Mouse (Mus musculus) midbrain, embryonic 16.5 days (tissue): ENCODE data around the gene Ndst2. TPM values are rescaled to one million over a fixed set of nuclear protein-coding genes. Genes with fewer than 3 reads are reported as not detected.

ENCODE experiments used
- ATAC-seq: fragments of 200-750 bp; cut with Nextera tagmentation; 2 replicates; pipeline ENCODE4 v1.8.0; 2017; ENCODE audit warnings: moderate TSS enrichment
- H3K27ac ChIP-seq: fragments of 300-500 bp; sonication (generic); 2 replicates; pipeline ENCODE4 v1.5.1; 2014; ENCODE audit warnings: mild to moderate bottlenecking, low read length, mixed read lengths
- H3K27me3 ChIP-seq: fragments of 300-500 bp; sonication (generic); 2 replicates; pipeline ENCODE4 v1.6.1; 2014; ENCODE audit warnings: low read depth, low read length, mixed read lengths; ENCODE audit not compliant: control insufficient read depth, insufficient read depth
- H3K36me3 ChIP-seq: fragments of 300-500 bp; sonication (generic); 2 replicates; pipeline ENCODE4 v1.6.1; 2014; ENCODE audit warnings: mild to moderate bottlenecking, low read length, moderate library complexity, mixed read lengths; ENCODE audit not compliant: control insufficient read depth, insufficient read depth
- H3K4me1 ChIP-seq: fragments of 300-500 bp; sonication (generic); 2 replicates; pipeline ENCODE4 v1.6.1; 2014; ENCODE audit warnings: mild to moderate bottlenecking, low read length, mixed read lengths; ENCODE audit not compliant: control insufficient read depth, insufficient read depth
- H3K4me2 ChIP-seq: fragments of 300-500 bp; sonication (generic); 2 replicates; pipeline ENCODE4 v1.6.1; 2014; ENCODE audit warnings: mild to moderate bottlenecking, low read length, mixed read lengths
- H3K4me3 ChIP-seq: fragments of 300-500 bp; sonication (generic); 2 replicates; pipeline ENCODE4 v1.5.1; 2014; ENCODE audit warnings: low read depth, mild to moderate bottlenecking, low read length, moderate library complexity, mixed read lengths
- H3K9ac ChIP-seq: fragments of 300-500 bp; sonication (generic); 2 replicates; pipeline ENCODE4 v1.6.1; 2014; ENCODE audit warnings: low read depth, low read length, mixed read lengths
- H3K9me3 ChIP-seq: fragments of 300-500 bp; sonication (generic); replicated peaks from 2 replicates; pipeline ENCODE4 v1.6.1; 2014; ENCODE audit warnings: mild to moderate bottlenecking, low read length, mixed read lengths; ENCODE audit not compliant: control insufficient read depth, poor library complexity, severe bottlenecking
- WGBS: fragments of 180-500 bp; shearing (Covaris S2); extraction: QIAGEN DNeasy Blood & Tissue Kit; methylation state at CpG from one replicate; pipeline ENCODE4 v1.1.7; 2014; 5-methylcytosine and 5-hydroxymethylcytosine counted together
- polyA plus RNA-seq: library from polyadenylated mRNA; unstranded; fragments of >200 nt; fragmentation: Nextera tagmentation; extraction: Ambion mirVana; gene quantifications from 2 replicates; pipeline ENCODE4 v1.2.1, GENCODE M21; 2015

The Ndst2 gene
- polyA plus RNA-seq, 1 experiment from 2014 or later, result 19.3 TPM

DNA sequence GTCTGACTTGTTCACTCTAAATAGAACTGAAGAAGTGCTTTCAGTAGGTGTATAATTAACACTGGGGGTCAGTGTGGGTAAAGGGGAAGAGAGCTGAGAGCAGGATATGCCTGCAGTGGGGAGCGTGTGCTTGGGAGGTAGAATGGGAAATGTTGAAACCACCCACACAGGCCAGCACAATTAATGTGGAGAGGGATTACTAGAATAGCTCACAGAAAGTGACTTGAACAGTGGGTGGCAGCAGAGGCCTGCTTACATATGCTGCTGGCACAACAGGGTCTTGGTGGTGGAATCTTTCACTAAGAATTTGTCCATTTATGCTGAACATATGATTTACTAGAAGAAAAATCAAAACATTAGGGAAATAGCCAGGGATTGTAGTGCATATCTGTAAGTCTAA, 37.4 kb downstream of the Ndst2 start:
- peak overlapping the region; percentile 57 for H3K4me2 ChIP-seq
- H3K4me1 ChIP-seq, result peaks cover 61% of the 10 kb centered on the region
- peak overlapping the region; percentile 21 for H3K9ac ChIP-seq
- H3K4me3 ChIP-seq, result peak overlapping the region; percentile 77
- peaks cover 7% of the 10 kb centered on the region; the same call in 1 of the 2 replicates for H3K36me3 ChIP-seq
- no peaks in the 10 kb centered on the region for H3K27me3 ChIP-seq
- H3K9me3 ChIP-seq, result no peaks in the 10 kb centered on the region
- 4% methylated on average over 1 of the region's 1 CpGs for WGBS
- no peak for ATAC-seq
- H3K27ac ChIP-seq, result 0 out of 2 replicates have a peak overlapping the region, but pooled peaks have one; percentile 18

DNA sequence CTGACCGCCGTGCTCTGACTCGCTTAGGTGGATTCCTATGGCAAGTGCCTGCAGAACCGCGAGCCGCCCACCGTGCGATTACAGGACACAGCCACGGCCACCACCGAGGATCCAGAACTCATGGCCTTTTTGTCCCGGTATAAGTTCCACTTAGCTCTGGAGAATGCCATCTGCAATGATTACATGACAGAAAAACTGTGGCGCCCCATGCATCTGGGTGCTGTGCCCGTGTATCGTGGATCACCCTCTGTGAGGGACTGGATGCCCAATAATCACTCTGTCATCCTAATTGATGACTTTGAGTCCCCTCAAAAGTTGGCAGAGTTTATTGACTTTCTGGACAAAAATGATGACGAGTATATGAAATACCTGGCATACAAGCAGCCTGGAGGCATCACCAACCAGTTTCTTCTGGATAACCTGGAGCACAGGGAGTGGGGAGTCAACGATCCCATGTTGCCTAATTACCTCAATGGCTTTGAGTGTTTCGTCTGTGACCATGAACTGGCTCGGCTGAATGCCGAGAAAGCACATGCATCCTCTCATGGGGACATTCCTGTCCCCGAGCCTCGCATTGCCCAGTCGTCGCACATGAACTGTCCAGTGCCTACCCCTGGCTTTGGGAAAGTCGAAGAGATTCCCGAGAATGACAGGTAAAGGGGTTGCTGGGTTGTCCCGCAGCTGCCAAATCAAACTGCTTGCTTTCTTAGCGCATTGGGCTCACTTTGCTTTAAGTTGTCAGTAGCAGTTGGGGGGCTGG, 38.4 kb downstream of the Ndst2 start:
- Histone ChIP-seq H3K27ac (peak overlapping the region; percentile 98), H3K4me2 (peak overlapping the region; percentile 57), H3K9me3 (no peaks in the 10 kb centered on the region), H3K4me3 (peak overlapping the region; percentile 77), H3K27me3 (no peaks in the 10 kb centered on the region), H3K9ac (peak overlapping the region; percentile 96), H3K36me3 (peaks cover 15% of the 10 kb centered on the region), H3K4me1 (peaks cover 51% of the 10 kb centered on the region)
- 11% methylated on average over 27 of the region's 27 CpGs for WGBS
- no peak for ATAC-seq

DNA sequence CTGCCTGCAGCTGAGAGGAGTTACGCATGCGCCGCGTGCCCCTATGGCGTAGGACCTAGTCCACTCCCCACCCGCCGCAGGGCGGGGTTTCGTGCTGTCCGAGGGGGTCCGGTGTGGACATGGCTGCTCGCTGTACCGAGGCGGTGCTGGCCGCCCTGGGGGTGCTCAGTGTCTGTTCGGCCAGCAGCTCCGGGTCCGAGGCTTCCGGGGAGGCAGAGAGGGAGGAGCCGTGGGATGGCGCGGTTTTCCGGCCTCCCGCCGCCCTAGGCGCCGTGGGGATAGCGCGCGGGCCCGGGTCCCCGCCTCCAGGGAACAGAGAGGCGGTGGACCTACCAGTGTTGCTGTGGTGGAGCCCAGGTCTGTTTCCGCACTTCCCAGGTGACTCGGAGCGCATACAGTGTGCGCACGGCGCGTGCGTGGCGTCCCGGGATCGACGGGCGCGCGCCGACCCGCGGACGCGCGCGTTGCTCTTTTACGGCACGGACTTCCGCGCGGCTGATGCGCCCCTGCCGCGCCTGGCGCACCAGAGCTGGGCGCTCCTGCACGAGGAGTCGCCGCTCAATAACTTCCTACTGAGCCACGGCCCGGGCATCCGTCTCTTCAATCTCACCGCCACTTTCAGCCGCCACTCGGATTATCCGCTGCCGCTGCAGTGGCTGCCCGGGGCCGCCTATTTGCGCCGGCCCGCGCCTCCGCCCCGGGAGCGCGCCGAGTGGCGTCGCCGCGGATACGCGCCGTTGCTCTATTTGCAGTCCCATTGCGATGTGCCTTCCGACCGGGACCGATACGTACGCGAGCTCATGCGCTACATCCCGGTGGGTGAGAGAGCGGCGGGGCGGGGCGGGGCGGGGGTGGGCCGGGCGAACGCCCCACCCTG, 39.2 kb downstream of the Ndst2 start, which contains the start of gene Fut11:
TSS of gene Fut11 (plus strand) at position 85 of the 877 bp plus-strand sequence.
- Histone ChIP-seq H3K9ac (peak within 1 kb of the TSS; percentile 96), H3K36me3 (peaks cover 20% of the 10 kb centered on the region), H3K27ac (peak within 1 kb of the TSS; percentile 98), H3K9me3 (no peaks in the 10 kb centered on the region), H3K4me2 (peak within 1 kb of the TSS; percentile 57), H3K4me3 (peak within 1 kb of the TSS; percentile 77), H3K4me1 (peaks cover 45% of the 10 kb centered on the region), H3K27me3 (no peaks in the 10 kb centered on the region)
- ATAC-seq, result peak; percentile 93
- under 1% methylated on average over 107 of the region's 111 CpGs for WGBS

DNA sequence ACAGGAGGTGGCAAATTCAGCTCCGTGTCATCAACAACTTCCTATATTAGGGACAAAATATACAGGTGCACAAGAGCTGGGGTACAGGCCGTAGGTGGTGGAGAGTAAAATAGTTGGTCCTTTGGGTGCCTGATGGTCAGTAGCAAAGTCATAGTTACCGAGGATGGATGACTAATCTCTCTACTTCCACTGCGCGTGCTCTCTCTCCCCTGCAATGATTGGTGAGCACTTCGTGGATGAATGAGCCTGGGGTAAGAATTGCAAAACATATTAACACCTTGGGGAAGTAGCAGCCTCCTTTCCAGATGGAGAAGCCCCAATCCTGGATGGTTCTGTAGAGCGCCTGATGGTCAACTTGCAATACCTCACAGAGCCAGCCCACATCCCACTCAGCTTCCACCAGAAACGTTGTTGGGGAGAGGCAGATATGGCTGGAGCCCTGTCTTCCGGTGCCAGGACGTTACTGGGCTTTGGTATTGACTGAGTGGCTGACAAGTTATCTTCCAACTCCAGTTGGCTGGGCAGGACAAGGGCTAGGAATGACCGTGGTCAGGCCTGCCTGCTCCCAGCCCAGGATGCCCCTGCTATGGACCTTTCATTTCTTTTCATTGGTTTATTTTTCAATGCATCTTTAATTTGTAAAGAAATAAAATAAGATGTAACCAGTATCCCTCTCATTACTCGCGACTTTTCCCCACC, 40.0 kb downstream of the Ndst2 start:
- Histone ChIP-seq H3K4me2 (peak overlapping the region; percentile 57), H3K9me3 (no peaks in the 10 kb centered on the region), H3K4me1 (peaks cover 41% of the 10 kb centered on the region), H3K9ac (peak overlapping the region; percentile 96), H3K36me3 (peaks cover 25% of the 10 kb centered on the region), H3K27me3 (no peaks in the 10 kb centered on the region), H3K4me3 (peak overlapping the region; percentile 77), H3K27ac (peak overlapping the region; percentile 98)
- ATAC-seq, result peak; percentile 23
- WGBS, result 48% methylated on average over 13 of the region's 13 CpGs

DNA sequence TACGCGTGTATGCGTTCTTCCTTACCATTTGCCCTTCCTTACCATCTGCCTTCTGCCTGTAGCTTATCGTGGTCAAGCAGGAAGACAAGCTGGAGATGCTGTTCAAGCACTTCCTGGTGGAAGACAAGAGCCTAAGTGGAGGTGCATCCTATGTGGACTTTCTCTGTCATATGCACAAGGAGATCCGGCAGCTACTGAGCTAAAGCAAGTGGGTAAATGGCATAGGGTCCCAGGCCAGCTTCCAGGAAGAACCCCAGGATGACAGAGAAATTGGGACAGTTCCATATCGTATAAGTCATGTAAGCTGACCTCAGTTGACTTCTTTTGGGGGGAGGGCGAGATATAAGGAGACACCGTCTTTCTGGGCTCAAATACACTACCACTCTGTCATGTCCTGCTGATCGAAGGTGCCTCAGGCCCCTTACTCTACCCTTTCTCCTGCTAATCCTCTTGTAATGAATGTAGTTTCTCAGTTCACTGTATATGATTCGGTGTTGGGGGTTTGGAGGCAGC, 40.7 kb downstream of the Ndst2 start:
- peaks cover 30% of the 10 kb centered on the region for H3K36me3 ChIP-seq

DNA sequence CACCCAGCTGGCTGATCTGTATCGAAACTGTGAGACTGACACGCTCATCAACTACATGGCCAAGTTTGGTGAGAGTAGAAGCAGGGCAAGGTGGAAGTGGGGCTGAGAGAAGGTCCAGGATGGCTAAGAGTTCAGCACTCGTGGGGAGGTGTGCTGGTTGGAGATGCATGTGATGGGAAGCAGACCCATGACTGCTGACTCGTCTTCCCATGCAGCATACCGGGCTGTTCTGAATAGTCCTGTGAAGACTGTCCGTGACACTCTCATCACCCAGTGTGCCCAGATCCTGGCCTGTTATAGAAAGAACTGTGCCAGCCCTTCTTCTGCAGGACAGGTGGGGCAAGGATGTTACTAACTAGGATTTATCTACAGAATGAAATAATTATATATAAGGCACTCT, 42.6 kb downstream of the Ndst2 start:
- Histone ChIP-seq H3K36me3 (peaks cover 47% of the 10 kb centered on the region), H3K4me1 (peaks cover 17% of the 10 kb centered on the region), H3K9ac (no peak overlapping the region), H3K9me3 (no peaks in the 10 kb centered on the region), H3K27ac (no peak overlapping the region), H3K4me2 (no peak overlapping the region), H3K27me3 (no peaks in the 10 kb centered on the region), H3K4me3 (no peak overlapping the region)
- ATAC-seq, result no peak
- whole genome bisulfite sequencing, result 92% methylated on average over 6 of the region's 6 CpGs

More for the DNA sequence above, 40.7 kb downstream of the Ndst2 start:
- no peak overlapping the region for H3K27ac ChIP-seq
- no peak overlapping the region for H3K4me3 ChIP-seq
- H3K4me1 ChIP-seq, result peaks cover 34% of the 10 kb centered on the region
- H3K27me3 ChIP-seq, result no peaks in the 10 kb centered on the region
- no peak overlapping the region for H3K9ac ChIP-seq
- no peak for ATAC-seq
- 90% methylated on average over 10 of the region's 10 CpGs for WGBS
- no peak overlapping the region for H3K4me2 ChIP-seq
- no peaks in the 10 kb centered on the region for H3K9me3 ChIP-seq

DNA sequence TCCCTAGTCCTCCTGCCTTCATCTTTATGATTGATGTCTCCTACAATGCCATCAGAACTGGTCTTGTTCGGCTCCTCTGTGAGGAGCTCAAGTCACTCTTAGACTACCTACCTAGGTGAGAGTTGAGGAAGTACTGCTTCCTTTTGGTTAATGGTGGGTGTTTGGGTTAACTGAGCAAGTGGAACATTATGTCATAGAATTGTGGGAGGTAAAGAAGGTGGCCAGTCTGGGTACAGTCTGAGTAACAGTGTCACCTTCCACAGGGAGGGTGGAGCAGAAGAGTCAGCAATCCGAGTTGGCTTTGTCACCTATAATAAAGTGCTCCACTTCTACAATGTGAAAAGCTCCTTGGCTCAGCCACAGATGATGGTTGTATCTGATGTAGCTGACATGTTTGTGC, 45.4 kb downstream of the Ndst2 start:
- H3K4me2 ChIP-seq, result no peak overlapping the region
- H3K4me1 ChIP-seq, result peaks cover under 1% of the 10 kb centered on the region
- H3K36me3 ChIP-seq, result peaks cover 56% of the 10 kb centered on the region
- no peak for ATAC-seq
- no peak overlapping the region for H3K9ac ChIP-seq
- H3K9me3 ChIP-seq, result no peaks in the 10 kb centered on the region
- no peak overlapping the region for H3K4me3 ChIP-seq
- WGBS, result 87% methylated on average over 2 of the region's 2 CpGs
- no peaks in the 10 kb centered on the region for H3K27me3 ChIP-seq
- no peak overlapping the region for H3K27ac ChIP-seq

DNA sequence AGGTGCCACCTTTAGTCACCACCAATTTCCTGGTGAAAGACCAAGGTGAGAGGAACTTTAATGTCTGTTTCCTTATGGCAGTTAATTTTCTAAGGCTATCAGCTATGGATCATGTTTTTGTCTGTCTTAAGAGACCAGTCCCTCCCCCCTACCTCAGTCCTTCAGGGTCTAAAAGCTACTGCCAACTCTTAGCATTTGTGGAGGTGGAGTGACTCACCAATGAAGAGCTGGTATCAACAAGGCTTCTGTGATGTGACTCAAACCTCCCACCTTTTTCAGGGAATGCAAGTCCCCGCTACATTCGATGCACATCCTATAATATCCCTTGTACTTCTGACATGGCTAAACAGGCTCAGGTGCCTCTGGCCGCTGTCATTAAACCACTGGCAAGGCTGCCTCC, 47.8 kb downstream of the Ndst2 start:
- Histone ChIP-seq H3K9ac (no peak overlapping the region), H3K27me3 (no peaks in the 10 kb centered on the region), H3K4me2 (no peak overlapping the region), H3K4me1 (no peaks in the 10 kb centered on the region), H3K27ac (no peak overlapping the region), H3K36me3 (peaks cover 64% of the 10 kb centered on the region), H3K4me3 (no peak overlapping the region), H3K9me3 (no peaks in the 10 kb centered on the region)
- no peak for ATAC-seq
- WGBS, result 98% methylated on average over 3 of the region's 3 CpGs
